Mouse (Mus musculus): ENCODE data around the gene Catsper2. TPM values are rescaled to one million over a fixed set of nuclear protein-coding genes. Genes with fewer than 3 reads are reported as not detected.
"Not testable (repeated sequence)": the region's sequence is repeated elsewhere in the genome, so short reads cannot be mapped to it uniquely, and the experiment has no call there.

Catsper2 gene
- polyA plus RNA-seq, 1 experiment from 2014 or later: 1.5 TPM

DNA sequence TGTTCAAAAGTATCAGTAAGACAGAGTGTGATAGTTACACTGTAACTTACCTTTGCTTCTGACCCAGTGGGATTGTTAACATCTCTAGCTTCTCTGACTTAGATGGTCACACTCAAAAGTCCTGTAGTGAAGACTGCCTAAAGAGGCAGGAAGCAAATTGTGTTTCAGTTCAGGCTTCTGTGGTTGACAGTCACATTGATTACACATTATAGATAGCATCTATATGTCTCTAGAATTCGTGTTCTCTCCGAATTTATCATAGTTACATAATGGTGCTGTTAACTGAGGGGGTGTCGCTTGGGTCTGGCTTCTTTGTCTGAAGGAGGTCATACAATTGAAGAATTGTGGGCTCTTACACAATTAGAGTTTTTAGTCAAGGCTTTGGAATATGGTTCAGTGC is 1.5 kb upstream of the Catsper2 start:
- Histone ChIP-seq H3K4me3 (ENCODE audit: low read length) (peak overlapping the region; percentile 99), H3K36me3 (ENCODE audit: control insufficient read depth, insufficient read depth, low read length) (no peaks in the 10 kb centered on the region), H3K9ac (ENCODE audit: low read depth, low read length) (0 out of 2 replicates have a peak overlapping the region, but pooled peaks have one; percentile 20), H3K4me2 (ENCODE audit: low read depth, low read length) (peak overlapping the region; percentile 67), H3K27ac (ENCODE audit: low read length) (no peak overlapping the region), H3K27me3 (replicated peaks; ENCODE audit: control insufficient read depth, insufficient read depth, low read length) (no peaks in the 10 kb centered on the region), H3K4me1 (ENCODE audit: control insufficient read depth, insufficient read depth, low read length) (peaks cover 22% of the 10 kb centered on the region), H3K9me3 (ENCODE audit: control insufficient read depth, low read length) (no peaks in the 10 kb centered on the region)
- WGBS: 40% methylated on average over 3 of the region's 3 CpGs
- ATAC-seq: no peak

GRCm38 (mm10) chr2:121414139-121414685 is 620 bp upstream of the Catsper2 start:
- peak overlapping the region; percentile 67 for H3K4me2 ChIP-seq (ENCODE audit: low read depth, low read length)
- no peaks in the 10 kb centered on the region for H3K9me3 ChIP-seq (ENCODE audit: control insufficient read depth, low read length)
- H3K9ac ChIP-seq (ENCODE audit: low read depth, low read length): peak overlapping the region; percentile 100
- under 1% methylated on average over 31 of the region's 32 CpGs for WGBS
- H3K4me3 ChIP-seq (ENCODE audit: low read length): peak overlapping the region; percentile 99
- H3K4me1 ChIP-seq (ENCODE audit: control insufficient read depth, insufficient read depth, low read length): peaks cover 19% of the 10 kb centered on the region
- peak overlapping the region; percentile 98 for H3K27ac ChIP-seq (ENCODE audit: low read length)
- no peaks in the 10 kb centered on the region for H3K36me3 ChIP-seq (ENCODE audit: control insufficient read depth, insufficient read depth, low read length)
- peak; percentile 66 for ATAC-seq
- no peaks in the 10 kb centered on the region for H3K27me3 ChIP-seq (replicated peaks; ENCODE audit: control insufficient read depth, insufficient read depth, low read length)

DNA sequence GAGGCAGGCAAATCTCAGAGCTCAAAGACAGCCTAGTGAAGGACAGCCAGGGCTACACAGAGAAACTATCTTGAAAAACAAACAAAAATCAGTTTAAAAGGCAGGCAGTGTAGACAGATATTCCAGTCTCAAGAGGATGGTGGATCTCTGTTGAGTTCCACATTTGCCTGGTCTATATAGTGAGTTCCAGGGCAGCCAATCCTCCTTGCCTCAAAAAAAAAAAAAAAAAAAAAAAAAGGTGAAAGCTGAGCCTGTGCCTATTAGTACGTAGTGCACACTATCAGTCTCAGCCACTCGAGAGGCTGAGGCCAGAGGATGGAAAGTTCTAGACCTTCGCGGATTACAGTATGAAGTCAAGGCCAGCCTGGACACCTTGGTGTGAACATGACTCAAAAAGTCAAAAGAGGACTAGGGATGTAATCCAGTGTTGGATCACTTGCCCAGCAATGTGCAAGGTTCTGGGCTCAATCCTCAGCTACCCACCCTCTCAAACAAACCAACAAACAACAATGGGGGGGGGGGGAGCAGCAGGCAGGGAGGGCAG is 677 bp downstream of the Catsper2 start:
- WGBS: 9% methylated on average over 4 of the region's 4 CpGs

GRCm38 (mm10) chr2:121408160-121408559 is 5.4 kb downstream of the Catsper2 start:
- no peak overlapping the region for H3K4me2 ChIP-seq (ENCODE audit: low read depth, low read length)
- no peak overlapping the region for H3K9ac ChIP-seq (ENCODE audit: low read depth, low read length)
- peaks cover 4% of the 10 kb centered on the region; the same call in 1 of the 2 replicates for H3K4me1 ChIP-seq (ENCODE audit: control insufficient read depth, insufficient read depth, low read length)
- H3K27ac ChIP-seq (ENCODE audit: low read length): no peak overlapping the region
- no peaks in the 10 kb centered on the region for H3K36me3 ChIP-seq (ENCODE audit: control insufficient read depth, insufficient read depth, low read length)
- no peak for ATAC-seq
- 39% methylated on average over 4 of the region's 4 CpGs for WGBS
- H3K4me3 ChIP-seq (ENCODE audit: low read length): no peak overlapping the region
- H3K27me3 ChIP-seq (replicated peaks; ENCODE audit: control insufficient read depth, insufficient read depth, low read length): no peaks in the 10 kb centered on the region
- H3K9me3 ChIP-seq (ENCODE audit: control insufficient read depth, low read length): no peaks in the 10 kb centered on the region

More for the DNA sequence above, 677 bp downstream of the Catsper2 start:
- peak overlapping the region; percentile 100 for H3K9ac ChIP-seq (ENCODE audit: low read depth, low read length)
- peak overlapping the region; percentile 65 for H3K4me2 ChIP-seq (ENCODE audit: low read depth, low read length)
- no peaks in the 10 kb centered on the region for H3K36me3 ChIP-seq (ENCODE audit: control insufficient read depth, insufficient read depth, low read length)
- H3K4me1 ChIP-seq (ENCODE audit: control insufficient read depth, insufficient read depth, low read length): peaks cover 14% of the 10 kb centered on the region; the same call in 1 of the 2 replicates
- ATAC-seq: peak; percentile 2
- peak overlapping the region; percentile 99 for H3K4me3 ChIP-seq (ENCODE audit: low read length)
- H3K27ac ChIP-seq (ENCODE audit: low read length): peak overlapping the region; percentile 98
- H3K9me3 ChIP-seq (ENCODE audit: control insufficient read depth, low read length): no peaks in the 10 kb centered on the region
- no peaks in the 10 kb centered on the region for H3K27me3 ChIP-seq (replicated peaks; ENCODE audit: control insufficient read depth, insufficient read depth, low read length)

- Histone ChIP-seq H3K9me3 (ENCODE audit: control insufficient read depth, low read length) (no peaks in the 10 kb centered on the region), H3K4me3 (ENCODE audit: low read length) (no peak overlapping the region), H3K36me3 (ENCODE audit: control insufficient read depth, insufficient read depth, low read length) (no peaks in the 10 kb centered on the region), H3K9ac (ENCODE audit: low read depth, low read length) (no peak overlapping the region), H3K4me1 (ENCODE audit: control insufficient read depth, insufficient read depth, low read length) (no peaks in the 10 kb centered on the region), H3K27ac (ENCODE audit: low read length) (no peak overlapping the region), H3K4me2 (ENCODE audit: low read depth, low read length) (no peak overlapping the region), H3K27me3 (replicated peaks; ENCODE audit: control insufficient read depth, insufficient read depth, low read length) (no peaks in the 10 kb centered on the region)
- no peak for ATAC-seq
Observed at GRCm38 (mm10) chr2:121403296-121403695, 10.3 kb downstream of the Catsper2 start.

DNA sequence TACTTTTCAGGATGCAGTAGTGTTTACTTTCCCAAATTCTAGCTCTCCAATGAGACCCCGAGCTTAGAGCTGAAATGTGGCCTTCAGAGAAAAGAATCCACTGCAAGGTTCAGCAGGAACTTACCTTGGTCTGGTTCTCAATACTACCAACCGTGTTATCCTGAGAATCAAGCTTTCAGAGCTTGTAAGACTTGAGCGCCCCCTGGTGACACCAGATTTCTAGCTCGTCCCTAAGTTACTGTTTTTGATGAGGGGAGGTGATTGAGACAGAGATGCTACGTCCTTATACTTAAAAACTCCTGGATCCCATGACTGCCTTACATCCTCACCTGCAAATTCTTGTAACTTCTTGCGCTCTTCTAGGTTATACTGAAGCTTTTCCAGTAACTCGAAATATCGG is 17.0 kb downstream of the Catsper2 start:
- H3K4me3 ChIP-seq (ENCODE audit: low read length): no peak overlapping the region
- no peak overlapping the region for H3K27ac ChIP-seq (ENCODE audit: low read length)
- no peak overlapping the region for H3K4me2 ChIP-seq (ENCODE audit: low read depth, low read length)
- WGBS: 13% methylated on average over 8 of the region's 8 CpGs
- no peak overlapping the region for H3K9ac ChIP-seq (ENCODE audit: low read depth, low read length)
- no peak; the same call in 1 of the 2 replicates for ATAC-seq
- H3K4me1 ChIP-seq (ENCODE audit: control insufficient read depth, insufficient read depth, low read length): no peaks in the 10 kb centered on the region
- H3K36me3 ChIP-seq (ENCODE audit: control insufficient read depth, insufficient read depth, low read length): no peaks in the 10 kb centered on the region
- no peaks in the 10 kb centered on the region for H3K9me3 ChIP-seq (ENCODE audit: control insufficient read depth, low read length)
- no peaks in the 10 kb centered on the region for H3K27me3 ChIP-seq (replicated peaks; ENCODE audit: control insufficient read depth, insufficient read depth, low read length)

DNA sequence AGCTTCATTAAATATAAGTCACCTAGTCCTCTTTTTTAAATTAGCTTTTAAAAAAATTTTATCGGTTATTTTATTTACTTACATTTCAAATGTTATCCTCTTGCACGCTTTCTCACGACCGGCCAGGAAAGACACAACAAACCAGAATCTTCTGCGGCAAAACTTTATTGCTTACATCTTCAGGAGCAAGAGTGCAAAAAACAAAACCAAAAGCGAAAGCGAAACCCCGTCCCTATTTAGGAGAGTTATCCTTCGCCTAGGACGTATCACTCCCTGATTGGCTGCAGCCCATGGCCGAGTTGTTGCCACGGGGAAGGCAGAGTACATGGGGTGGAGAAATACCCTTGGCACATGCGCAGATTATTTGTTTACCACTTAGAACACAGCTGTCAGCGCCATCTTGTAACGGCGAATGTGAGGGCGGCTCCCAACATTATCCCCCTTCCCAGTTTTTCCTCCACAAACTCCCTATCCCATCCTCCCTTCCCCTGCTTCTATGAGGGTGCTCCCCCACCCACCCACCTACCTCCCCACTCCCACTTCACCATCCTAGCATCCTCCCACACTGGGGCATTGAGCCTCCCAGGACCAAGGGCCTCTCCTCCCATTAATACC is 26.5 kb downstream of the Catsper2 start, which contains the start of gene Strc:
TSS of gene Strc (minus strand) at position 208 of the 615 bp plus-strand sequence.
- H3K27ac ChIP-seq (ENCODE audit: low read length); H3K36me3 ChIP-seq (ENCODE audit: control insufficient read depth, insufficient read depth, low read length); H3K4me2 ChIP-seq (ENCODE audit: low read depth, low read length); H3K4me1 ChIP-seq (ENCODE audit: control insufficient read depth, insufficient read depth, low read length); ATAC-seq; H3K27me3 ChIP-seq (replicated peaks; ENCODE audit: control insufficient read depth, insufficient read depth, low read length); H3K4me3 ChIP-seq (ENCODE audit: low read length); H3K9me3 ChIP-seq (ENCODE audit: control insufficient read depth, low read length); H3K9ac ChIP-seq (ENCODE audit: low read depth, low read length): not testable (repeated sequence)
- WGBS: 96% methylated on average over 14 of the region's 17 CpGs

- Histone ChIP-seq H3K36me3 (ENCODE audit: control insufficient read depth, insufficient read depth, low read length) (no peaks in the 10 kb centered on the region), H3K4me2 (ENCODE audit: low read depth, low read length) (no peak overlapping the region), H3K4me1 (ENCODE audit: control insufficient read depth, insufficient read depth, low read length) (no peaks in the 10 kb centered on the region), H3K27ac (ENCODE audit: low read length) (no peak overlapping the region), H3K9me3 (ENCODE audit: control insufficient read depth, low read length) (no peaks in the 10 kb centered on the region), H3K9ac (ENCODE audit: low read depth, low read length) (no peak overlapping the region), H3K27me3 (replicated peaks; ENCODE audit: control insufficient read depth, insufficient read depth, low read length) (no peaks in the 10 kb centered on the region), H3K4me3 (ENCODE audit: low read length) (no peak overlapping the region)
- WGBS: 46% methylated on average over 2 of the region's 2 CpGs
- no peak for ATAC-seq
Observed at GRCm38 (mm10) chr2:121374766-121375165, 38.8 kb downstream of the Catsper2 start.

DNA sequence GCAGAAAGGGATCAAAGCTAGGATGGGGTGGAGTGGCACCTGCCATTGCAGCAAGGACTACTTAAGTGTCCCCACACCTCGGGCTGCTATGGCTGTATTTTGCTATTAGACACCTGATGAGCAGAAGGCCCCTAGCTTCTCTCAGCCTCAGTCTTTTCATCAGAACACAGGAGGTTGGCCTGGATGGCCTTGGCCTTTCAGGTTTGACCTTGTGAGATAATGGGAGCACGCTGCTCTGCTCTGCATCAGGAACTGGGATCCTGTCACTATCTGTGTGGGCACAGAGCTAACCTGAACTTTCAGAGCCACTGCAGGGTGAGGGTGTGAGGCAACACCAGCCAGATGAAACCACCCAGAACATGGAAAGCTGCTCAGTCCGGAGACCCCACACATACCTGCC is 41.3 kb downstream of the Catsper2 start:
- 67% methylated on average over 3 of the region's 3 CpGs for WGBS
- ATAC-seq: no peak
- Histone ChIP-seq H3K27ac (ENCODE audit: low read length) (no peak overlapping the region), H3K4me3 (ENCODE audit: low read length) (no peak overlapping the region), H3K9ac (ENCODE audit: low read depth, low read length) (no peak overlapping the region), H3K9me3 (ENCODE audit: control insufficient read depth, low read length) (no peaks in the 10 kb centered on the region), H3K4me2 (ENCODE audit: low read depth, low read length) (no peak overlapping the region), H3K36me3 (ENCODE audit: control insufficient read depth, insufficient read depth, low read length) (no peaks in the 10 kb centered on the region), H3K27me3 (replicated peaks; ENCODE audit: control insufficient read depth, insufficient read depth, low read length) (no peaks in the 10 kb centered on the region), H3K4me1 (ENCODE audit: control insufficient read depth, insufficient read depth, low read length) (no peaks in the 10 kb centered on the region)
